Mouse (Mus musculus) ES-Bruce4 (cell line): ENCODE data around the gene Gba2. TPM values are rescaled to one million over a fixed set of nuclear protein-coding genes. Genes with fewer than 3 reads are reported as not detected.
"Not testable (repeated sequence)": the region's sequence is repeated elsewhere in the genome, so short reads cannot be mapped to it uniquely, and the experiment has no call there.

Source experiments
- H3K27ac ChIP-seq: 2 replicates; pipeline ENCODE4 v1.5.1; 2012; ENCODE audit warnings: low read length, inconsistent platforms; ENCODE audit not compliant: insufficient read depth
- H3K27me3 ChIP-seq: 2 replicates; pipeline ENCODE4 v1.6.1; 2012; ENCODE audit warnings: mild to moderate bottlenecking, low read length, inconsistent platforms; ENCODE audit not compliant: control insufficient read depth, poor library complexity, insufficient read depth, severe bottlenecking
- H3K36me3 ChIP-seq: 2 replicates; pipeline ENCODE4 v1.6.1; 2012; ENCODE audit warnings: inconsistent platforms, mild to moderate bottlenecking, low read length, moderate library complexity; ENCODE audit not compliant: control insufficient read depth, poor library complexity, insufficient read depth, severe bottlenecking
- H3K4me1 ChIP-seq: one replicate; pipeline ENCODE4 v1.8.1; 2011; ENCODE audit warnings: low read length; ENCODE audit not compliant: control insufficient read depth, insufficient read depth
- H3K4me3 ChIP-seq: 2 replicates; pipeline ENCODE4 v1.5.1; 2011; ENCODE audit warnings: low read depth, mild to moderate bottlenecking, low read length
- H3K9ac ChIP-seq: 2 replicates; pipeline ENCODE4 v1.6.1; 2012; ENCODE audit warnings: low read depth, mild to moderate bottlenecking, inconsistent platforms; ENCODE audit not compliant: poor library complexity, severe bottlenecking
- H3K9me3 ChIP-seq: replicated peaks from 2 replicates; pipeline ENCODE4 v1.6.1; 2012; ENCODE audit warnings: mild to moderate bottlenecking, low read length, inconsistent platforms; ENCODE audit not compliant: control insufficient read depth, poor library complexity, insufficient read depth, severe bottlenecking
- CTCF ChIP-seq: IDR thresholded peaks from one replicate; pipeline ENCODE4 v1.8.1; 2011; ENCODE audit warnings: low read depth, low read length
- EP300 ChIP-seq: IDR thresholded peaks from 2 replicates; pipeline ENCODE4 v1.6.1; 2011; ENCODE audit warnings: low read depth, low read length; ENCODE audit not compliant: insufficient read depth
- POLR2A ChIP-seq: IDR thresholded peaks from one replicate; pipeline ENCODE4 v1.8.1; 2011; ENCODE audit warnings: low read length; ENCODE audit not compliant: insufficient read depth
- polyA plus RNA-seq: library from polyadenylated mRNA; stranded (reverse); fragments of >200 nt; gene quantifications from 2 replicates; pipeline ENCODE4 v1.2.4, GENCODE M21; 2011; ENCODE audit warnings: low read depth; ENCODE audit not compliant: missing spikeins, insufficient read depth, insufficient read length

Gene Gba2
- polyA plus RNA-seq, 1 experiment, result 6.6 TPM

- Histone ChIP-seq H3K9ac (no peak overlapping the region), H3K4me1 (no peaks in the 10 kb centered on the region), H3K9me3 (no peaks in the 10 kb centered on the region), H3K27ac (no peak overlapping the region), H3K4me3 (no peak overlapping the region), H3K27me3 (no peaks in the 10 kb centered on the region), H3K36me3 (no peaks in the 10 kb centered on the region)
- TF ChIP-seq POLR2A (no peak), CTCF (no peak), EP300 (no peak)
Measured at GRCm38 (mm10) chr4:43604099-43604498, 25.4 kb upstream of the Gba2 start.

- TF ChIP-seq EP300, result no peak
- no peak for TF ChIP-seq CTCF
- TF ChIP-seq POLR2A, result no peak
- Histone ChIP-seq H3K9me3 (no peaks in the 10 kb centered on the region), H3K36me3 (no peaks in the 10 kb centered on the region), H3K27me3 (no peaks in the 10 kb centered on the region), H3K27ac (no peak overlapping the region), H3K9ac (no peak overlapping the region), H3K4me1 (no peaks in the 10 kb centered on the region), H3K4me3 (no peak overlapping the region)
Measured at GRCm38 (mm10) chr4:43600195-43600934, 21.7 kb upstream of the Gba2 start.

- Histone ChIP-seq H3K4me3 (no peak overlapping the region), H3K27ac (no peak overlapping the region), H3K4me1 (no peaks in the 10 kb centered on the region), H3K27me3 (no peaks in the 10 kb centered on the region), H3K9ac (no peak overlapping the region), H3K36me3 (no peaks in the 10 kb centered on the region), H3K9me3 (no peaks in the 10 kb centered on the region)
- no peak for TF ChIP-seq CTCF
- no peak for TF ChIP-seq EP300
Measured at GRCm38 (mm10) chr4:43598650-43599380, 20.1 kb upstream of the Gba2 start.

GRCm38 (mm10) chr4:43598200-43598599, 19.5 kb upstream of the Gba2 start:
- TF ChIP-seq POLR2A (no peak), CTCF (no peak), EP300 (no peak)
- H3K27me3 ChIP-seq, result no peaks in the 10 kb centered on the region
- H3K4me1 ChIP-seq, result no peaks in the 10 kb centered on the region
- H3K4me3 ChIP-seq, result no peak overlapping the region
- no peaks in the 10 kb centered on the region for H3K36me3 ChIP-seq
- no peaks in the 10 kb centered on the region for H3K9me3 ChIP-seq
- no peak overlapping the region for H3K27ac ChIP-seq
- H3K9ac ChIP-seq, result no peak overlapping the region

GRCm38 (mm10) chr4:43596597-43596996, 17.9 kb upstream of the Gba2 start:
- H3K9me3 ChIP-seq, H3K4me1 ChIP-seq, H3K36me3 ChIP-seq, H3K4me3 ChIP-seq, H3K27ac ChIP-seq, H3K27me3 ChIP-seq, H3K9ac ChIP-seq: not testable (repeated sequence)

- Histone ChIP-seq H3K9ac (no peak overlapping the region), H3K27ac (no peak overlapping the region), H3K9me3 (no peaks in the 10 kb centered on the region), H3K36me3 (no peaks in the 10 kb centered on the region), H3K4me3 (no peak overlapping the region), H3K27me3 (no peaks in the 10 kb centered on the region), H3K4me1 (no peaks in the 10 kb centered on the region)
- no peak for TF ChIP-seq POLR2A
- no peak for TF ChIP-seq CTCF
Measured at GRCm38 (mm10) chr4:43593453-43593852, 14.8 kb upstream of the Gba2 start.
